Mouse (Mus musculus): ENCODE results near the gene Dyrk2.

The Dyrk2 gene

GRCm38 (mm10) chr10:118846991-118847545 is 22.9 kb downstream of the Dyrk2 start:
- no peak for DNase-seq (ENCODE audit: low read depth, low spot score)

- no peak for DNase-seq (ENCODE audit: low read depth, low spot score)
These were observed 29.4 kb downstream of the Dyrk2 start for GRCm38 (mm10) chr10:118840598-118840997.

- DNase-seq (ENCODE audit: low read depth, low spot score): no peak
These were observed 30.5 kb downstream of the Dyrk2 start for GRCm38 (mm10) chr10:118839343-118840141.

GRCm38 (mm10) chr10:118837636-118838035 is 32.4 kb downstream of the Dyrk2 start:
- no peak for DNase-seq (ENCODE audit: low read depth, low spot score)

DNA sequence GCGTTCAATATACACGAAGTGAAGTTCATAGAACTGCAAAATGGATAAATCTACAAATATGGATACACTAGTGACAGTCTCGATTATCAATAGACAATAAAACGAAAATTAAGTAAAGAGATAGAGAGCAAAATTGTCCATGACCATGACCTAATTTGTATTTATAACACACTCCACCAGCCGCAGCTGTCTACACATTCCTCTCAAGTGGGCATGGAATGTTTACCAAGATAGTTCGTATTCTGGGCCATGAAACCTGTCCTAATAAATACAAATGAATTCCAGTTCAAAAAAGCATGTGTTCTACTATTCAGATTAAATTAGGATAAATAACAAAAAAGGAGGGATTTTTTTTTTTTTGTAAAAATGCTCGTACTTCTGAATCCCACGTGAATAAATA is 38.8 kb downstream of the Dyrk2 start:
- DNase-seq (ENCODE audit: low read depth, low spot score): no peak

DNA sequence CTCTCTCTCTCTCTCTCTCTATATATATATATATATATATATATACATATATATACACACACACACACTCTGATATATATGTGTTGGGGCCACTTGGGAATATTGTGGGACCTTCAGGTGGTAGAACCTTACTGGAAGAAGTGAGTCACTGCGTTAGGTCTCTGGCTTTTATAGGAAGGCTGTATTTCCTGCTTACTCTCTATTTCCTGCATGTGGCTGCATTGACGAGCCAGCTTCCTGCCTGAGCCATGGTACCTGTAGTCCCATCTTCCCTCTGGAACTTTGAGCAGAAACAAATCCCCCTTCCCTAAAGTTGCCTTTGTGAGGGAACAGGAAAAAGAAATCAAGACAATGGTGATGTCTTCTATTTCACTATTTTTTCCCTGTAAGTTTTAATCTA is 40.4 kb downstream of the Dyrk2 start:
- DNase-seq (ENCODE audit: low read depth, low spot score): no peak

DNA sequence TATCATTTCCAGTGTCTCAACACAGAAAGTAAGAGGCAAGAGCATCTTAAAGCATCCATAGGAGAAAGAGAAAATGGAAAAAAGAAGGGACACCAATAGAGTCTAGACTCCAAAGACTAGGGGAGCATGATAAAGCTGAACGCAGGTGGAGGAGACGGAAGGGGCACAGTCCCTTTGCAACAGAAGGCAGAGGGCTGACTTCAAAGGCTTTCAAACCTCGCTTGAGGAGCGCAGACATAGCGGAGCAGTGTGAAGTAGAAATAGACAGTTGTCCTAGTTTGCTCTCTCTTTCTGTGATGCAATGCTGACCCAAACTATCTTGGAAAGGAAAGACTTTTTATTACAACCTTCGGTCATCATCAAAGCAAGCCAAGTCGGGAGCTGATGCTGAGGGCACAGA is 42.9 kb downstream of the Dyrk2 start:
- DNase-seq (ENCODE audit: low read depth, low spot score): no peak

GRCm38 (mm10) chr10:118824830-118825229 is 45.2 kb downstream of the Dyrk2 start:
- DNase-seq (ENCODE audit: low read depth, low spot score): no peak

DNA sequence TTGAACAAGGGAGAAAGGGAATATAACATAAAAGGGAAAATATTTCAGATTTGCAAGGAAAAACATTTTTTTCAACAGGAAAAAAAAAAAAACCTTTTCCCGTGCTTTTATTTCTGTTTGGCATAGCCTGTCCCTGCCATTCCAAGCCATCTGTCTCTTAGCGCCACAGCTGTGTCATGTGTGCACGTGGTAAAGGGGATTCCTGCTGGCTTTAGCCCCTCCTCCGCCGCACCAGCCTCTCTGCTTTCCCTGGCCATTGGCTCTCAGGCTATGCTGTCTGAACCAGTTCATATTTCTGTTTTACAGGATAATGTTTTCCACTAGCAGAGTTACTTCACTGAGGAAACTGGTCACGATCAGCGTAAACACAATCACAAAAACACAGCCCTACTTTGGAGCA is 49.1 kb downstream of the Dyrk2 start:
- no peak for DNase-seq (ENCODE audit: low read depth, low spot score)

DNA sequence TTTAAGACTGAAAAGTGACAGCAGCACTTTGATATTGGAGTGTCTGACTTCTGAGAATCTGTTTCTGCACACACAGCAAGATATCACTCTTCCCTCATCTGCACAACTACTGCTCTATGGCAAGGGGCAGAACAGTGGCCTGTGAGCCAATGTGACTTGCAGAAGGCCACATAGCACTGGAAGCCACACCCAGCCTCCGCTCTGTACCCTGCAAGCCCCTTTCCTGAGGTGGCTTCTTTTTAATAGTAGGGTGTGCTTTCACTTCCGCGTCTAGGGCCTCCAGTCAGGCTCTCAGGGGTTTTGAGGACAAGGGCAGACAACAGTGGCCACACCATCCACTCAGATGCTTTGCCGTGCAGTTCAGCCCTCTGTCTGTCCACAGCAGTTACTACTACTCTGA is 50.2 kb downstream of the Dyrk2 start:
- DNase-seq (ENCODE audit: low read depth, low spot score): no peak

GRCm38 (mm10) chr10:118817089-118817488 is 52.9 kb downstream of the Dyrk2 start:
- DNase-seq (ENCODE audit: low read depth, low spot score): no peak

DNA sequence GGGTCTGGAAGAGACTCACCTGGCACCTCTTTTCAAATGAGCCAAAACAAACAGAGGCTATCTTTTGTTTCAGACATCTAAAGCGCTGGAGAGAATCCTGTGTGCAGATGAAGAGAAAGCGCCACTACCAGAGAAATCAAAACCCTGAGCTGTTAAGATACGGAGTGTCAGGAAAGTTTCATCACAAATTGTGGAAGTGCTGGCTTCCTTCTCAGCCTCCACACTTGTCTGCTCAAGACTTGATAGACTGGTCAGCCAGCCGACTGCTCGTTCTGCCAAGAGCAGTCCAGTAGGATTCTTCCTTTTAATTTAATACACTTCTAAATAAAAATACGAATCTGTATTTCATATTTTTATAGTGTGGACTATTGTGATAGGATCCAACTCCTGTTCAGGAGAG is 58.1 kb downstream of the Dyrk2 start:
- no peak for DNase-seq (ENCODE audit: low read depth, low spot score)

GRCm38 (mm10) chr10:118810908-118811711 is 58.9 kb downstream of the Dyrk2 start:
- no peak for DNase-seq (ENCODE audit: low read depth, low spot score)

All from retina, adult 2 months (tissue).